Mouse (Mus musculus) urinary bladder, postnatal 0 days (tissue): Measurements from ENCODE around the gene 1700011M02Rik. TPM values are rescaled to one million over a fixed set of nuclear protein-coding genes. Genes with fewer than 3 reads are reported as not detected.

Experiments used
- polyA plus RNA-seq: library from polyadenylated mRNA; unstranded; fragments of >200 nt; fragmentation: Nextera tagmentation; extraction: Ambion mirVana; gene quantifications from 2 replicates; pipeline ENCODE4 v1.2.1, GENCODE M21; 2015

Gene 1700011M02Rik
- polyA plus RNA-seq = not detected in 2 replicates

DNA sequence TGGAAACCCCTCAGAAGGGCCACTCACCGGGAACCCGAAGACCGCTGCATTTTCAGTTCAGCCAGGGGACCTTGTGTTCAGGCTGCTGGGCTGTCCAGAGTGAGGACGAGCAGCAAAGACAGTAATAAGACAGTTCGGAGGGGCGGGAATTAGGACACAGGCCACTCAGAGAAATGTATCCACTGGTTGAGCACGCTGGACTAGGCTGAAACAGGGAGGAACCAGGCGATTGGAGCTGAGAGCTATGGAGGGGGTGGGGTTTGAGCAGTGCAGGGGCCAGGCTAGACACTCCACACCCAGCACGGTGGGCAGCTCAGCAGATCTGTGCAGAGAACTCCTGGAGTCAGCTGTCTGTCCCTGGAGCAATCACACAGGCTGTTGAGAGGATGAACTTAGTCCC, at the start of gene 1700011M02Rik, which contains the start of gene Dmrtc1a:
Gene 1700011M02Rik, plus strand, starts transcription at position 319 of the 400 bp plus-strand sequence.
Gene Dmrtc1a, minus strand, starts transcription at position 101 of the 400 bp plus-strand sequence.

DNA sequence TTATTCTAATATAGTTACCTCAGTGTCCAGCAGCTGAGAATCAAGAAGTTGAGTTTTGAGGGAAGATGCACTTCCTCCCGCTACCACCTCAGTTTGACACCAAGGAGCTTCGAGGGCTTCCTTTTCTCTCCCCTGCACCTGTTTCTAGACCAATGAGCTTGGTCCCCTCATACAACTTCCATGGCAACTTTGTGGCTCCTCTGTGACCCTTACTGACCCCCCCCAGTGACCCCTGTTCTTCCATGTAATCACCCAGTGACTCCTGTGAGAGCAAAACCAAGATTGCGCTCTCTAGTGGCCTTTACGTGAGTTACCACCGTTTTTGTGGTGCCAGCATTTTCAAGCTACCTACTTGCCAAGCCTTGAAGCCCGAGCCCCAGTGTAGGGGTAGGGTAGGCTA, 40.8 kb upstream of the 1700011M02Rik start, which contains the start of gene 1700031F05Rik:
Gene 1700031F05Rik, minus strand, starts transcription at position 101 of the 400 bp plus-strand sequence.

DNA sequence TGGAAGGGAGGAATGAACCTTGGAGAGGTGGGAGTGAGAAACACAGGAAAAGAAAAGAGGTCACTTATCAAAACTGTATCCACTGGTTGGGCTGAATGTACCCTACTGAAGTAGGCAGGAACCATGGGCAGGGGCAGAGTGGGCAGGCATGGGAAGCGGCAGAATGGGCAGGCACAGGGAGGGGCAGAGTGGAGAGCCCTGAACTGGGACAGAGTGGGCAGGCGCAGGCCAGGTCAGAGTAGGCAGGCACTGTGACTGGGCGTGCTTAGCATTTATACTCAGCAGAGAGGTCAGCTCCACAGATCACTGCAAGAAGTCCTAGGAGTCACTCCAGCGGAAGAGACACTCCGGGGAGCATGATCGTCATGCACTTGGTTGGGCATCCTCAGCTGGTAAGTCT, 19.4 kb downstream of the 1700011M02Rik start, which contains the start of gene 1700018G05Rik:
Gene 1700018G05Rik, plus strand, starts transcription at position 301 of the 400 bp plus-strand sequence.

Other genes starting within 250 kb of the 1700011M02Rik start
- not detected in 2 replicates for gene Gm3880, start 221.9 kb upstream of the 1700011M02Rik start, polyA plus RNA-seq
- not detected in 2 replicates for gene Gm9112, start 201.3 kb upstream of the 1700011M02Rik start, polyA plus RNA-seq
- not detected in 2 replicates for gene Dmrtc1b, start 201.0 kb upstream of the 1700011M02Rik start, polyA plus RNA-seq
- not detected in 2 replicates for gene Dmrtc1c1, start 105.9 kb upstream of the 1700011M02Rik start, polyA plus RNA-seq
- not detected in 2 replicates for gene Dmrtc1c2, start 54.3 kb upstream of the 1700011M02Rik start, polyA plus RNA-seq
- not detected in 2 replicates for gene 1700031F05Rik, start 40.9 kb upstream of the 1700011M02Rik start, polyA plus RNA-seq
- 0.40 and 0.75 TPM in 2 replicates for gene Dmrtc1a, start 218 bp upstream of the 1700011M02Rik start, polyA plus RNA-seq
- not detected in 2 replicates for gene 1700018G05Rik, start 19.5 kb downstream of the 1700011M02Rik start, polyA plus RNA-seq